Mouse (Mus musculus): ENCODE measurements around the gene Srsf1. TPM values are rescaled to one million over a fixed set of nuclear protein-coding genes. Genes with fewer than 3 reads are reported as not detected.
"Not testable (repeated sequence)": the region's sequence is repeated elsewhere in the genome, so short reads cannot be mapped to it uniquely, and the experiment has no call there.

Srsf1 gene
- polyA plus RNA-seq, 1 experiment: 96.0 TPM

GRCm38 (mm10) chr11:88039066-88039465, 8.1 kb upstream of the Srsf1 start:
- no peak for DNase-seq (ENCODE audit: low read depth)

- no peak for DNase-seq (ENCODE audit: low read depth)
Observed at GRCm38 (mm10) chr11:88044314-88044713, 2.9 kb upstream of the Srsf1 start.

GRCm38 (mm10) chr11:88045159-88045558, 2.0 kb upstream of the Srsf1 start:
- DNase-seq (ENCODE audit: low read depth): not testable (repeated sequence)

- no peak for DNase-seq (ENCODE audit: low read depth)
Observed at GRCm38 (mm10) chr11:88045878-88046277, 1.3 kb upstream of the Srsf1 start.

- no peak for DNase-seq (ENCODE audit: low read depth)
Observed at GRCm38 (mm10) chr11:88046323-88046937, 743 bp upstream of the Srsf1 start.

GRCm38 (mm10) chr11:88047871-88048531, 828 bp downstream of the Srsf1 start:
- no peak for DNase-seq (ENCODE audit: low read depth)

- no peak for DNase-seq (ENCODE audit: low read depth)
Observed at GRCm38 (mm10) chr11:88048961-88049670, 1.9 kb downstream of the Srsf1 start.

- DNase-seq (ENCODE audit: low read depth): no peak
Observed at GRCm38 (mm10) chr11:88049732-88050131, 2.6 kb downstream of the Srsf1 start.

- peak; percentile 54 for DNase-seq (ENCODE audit: low read depth)
Observed at GRCm38 (mm10) chr11:88052638-88053037, 5.5 kb downstream of the Srsf1 start.

- DNase-seq (ENCODE audit: low read depth): no peak
Observed at GRCm38 (mm10) chr11:88053821-88054220, 6.6 kb downstream of the Srsf1 start.

GRCm38 (mm10) chr11:88054589-88054988, 7.4 kb downstream of the Srsf1 start:
- no peak for DNase-seq (ENCODE audit: low read depth)

- no peak for DNase-seq (ENCODE audit: low read depth)
Observed at GRCm38 (mm10) chr11:88055777-88056176, 8.6 kb downstream of the Srsf1 start.

- no peak for DNase-seq (ENCODE audit: low read depth)
Observed at GRCm38 (mm10) chr11:88057788-88058187, 10.6 kb downstream of the Srsf1 start.

- DNase-seq (ENCODE audit: low read depth): no peak
Observed at GRCm38 (mm10) chr11:88059141-88059540, 12.0 kb downstream of the Srsf1 start.

- no peak for DNase-seq (ENCODE audit: low read depth)
Observed at GRCm38 (mm10) chr11:88061892-88062625, 14.9 kb downstream of the Srsf1 start.

- no peak for DNase-seq (ENCODE audit: low read depth)
Observed at GRCm38 (mm10) chr11:88065732-88066131, 18.6 kb downstream of the Srsf1 start.

GRCm38 (mm10) chr11:88067191-88067585, 20.0 kb downstream of the Srsf1 start:
- no peak for DNase-seq (ENCODE audit: low read depth)

GRCm38 (mm10) chr11:88067586-88068410, 20.6 kb downstream of the Srsf1 start, which contains the start of gene Vezf1:
Gene Vezf1 (plus strand): TSS chr11:88068279.
- DNase-seq (ENCODE audit: low read depth): no peak

- DNase-seq (ENCODE audit: low read depth): no peak
Observed at GRCm38 (mm10) chr11:88068411-88069245, 21.5 kb downstream of the Srsf1 start.

- no peak for DNase-seq (ENCODE audit: low read depth)
Observed at GRCm38 (mm10) chr11:88069246-88069570, 22.0 kb downstream of the Srsf1 start.

- no peak for DNase-seq (ENCODE audit: low read depth)
Observed at GRCm38 (mm10) chr11:88070392-88070791, 23.2 kb downstream of the Srsf1 start.
